Mouse (Mus musculus): ENCODE data around the gene Oprm1.

Oprm1 gene

GRCm38 (mm10) chr10:6890348-6891009 lies 132.2 kb downstream of the Oprm1 start:
- DNase-seq (ENCODE audit: low read depth, low spot score): no peak

- DNase-seq (ENCODE audit: low read depth, low spot score): no peak
Observed at GRCm38 (mm10) chr10:6895796-6896195, 137.5 kb downstream of the Oprm1 start.

DNA sequence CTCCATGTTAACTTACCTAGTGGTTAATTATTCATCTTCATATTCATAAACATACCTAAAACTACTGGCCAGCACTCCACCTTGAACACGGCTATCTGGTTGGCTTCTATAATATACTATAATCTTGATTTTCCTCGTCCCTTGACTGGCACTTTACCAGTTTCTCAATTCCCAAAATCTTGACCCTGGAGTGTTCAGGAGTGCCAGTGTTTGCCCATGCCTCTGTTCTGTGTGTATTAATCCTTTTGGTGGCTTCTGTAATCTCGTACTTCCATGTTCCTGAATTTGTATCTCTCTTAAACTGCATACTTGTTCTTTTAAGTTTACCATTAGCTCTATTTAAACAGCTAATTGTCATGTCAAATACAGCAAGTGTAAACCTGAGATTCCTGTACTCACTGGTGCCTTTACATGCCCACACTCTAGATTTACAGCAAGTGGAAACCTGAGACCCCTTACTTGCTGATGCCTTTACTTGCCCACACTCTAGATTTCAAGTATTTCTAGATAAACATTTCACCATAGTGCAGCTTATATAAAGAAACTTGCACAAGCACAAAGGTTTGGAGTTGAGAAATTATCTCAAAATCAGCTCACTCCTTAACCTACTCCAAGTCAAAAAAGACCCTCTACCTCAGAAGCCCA lies 138.5 kb downstream of the Oprm1 start:
- no peak for DNase-seq (ENCODE audit: low read depth, low spot score)

GRCm38 (mm10) chr10:6900126-6900525 lies 141.8 kb downstream of the Oprm1 start:
- DNase-seq (ENCODE audit: low read depth, low spot score): no peak

DNA sequence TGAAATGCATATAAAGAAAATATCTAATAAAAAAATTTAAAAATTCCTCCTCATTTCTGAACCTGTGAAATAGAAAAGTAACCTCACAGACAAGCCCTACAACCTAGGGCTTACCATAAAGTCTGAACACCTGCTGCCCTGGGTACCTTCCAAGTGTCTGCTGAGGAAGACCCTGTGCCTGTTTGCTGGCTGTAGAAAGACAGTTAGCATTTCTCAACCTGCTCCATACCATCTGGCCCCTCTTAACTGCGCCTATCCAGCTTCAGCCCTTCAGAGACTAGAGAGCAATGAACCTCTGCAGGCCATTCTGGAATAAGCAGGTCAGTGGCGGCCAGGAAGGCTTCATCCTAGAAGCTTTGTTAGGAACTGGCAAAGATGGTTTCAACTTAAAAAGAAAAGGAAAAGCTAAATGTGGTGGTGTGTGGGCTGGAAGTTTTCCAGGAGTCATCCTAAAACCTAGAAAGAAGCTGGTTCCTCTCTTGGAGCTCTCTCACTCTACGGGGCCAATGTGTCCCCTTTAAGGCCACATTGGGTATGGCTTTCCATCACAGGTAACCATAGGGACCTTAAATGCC lies 143.6 kb downstream of the Oprm1 start:
- DNase-seq (ENCODE audit: low read depth, low spot score): no peak

DNA sequence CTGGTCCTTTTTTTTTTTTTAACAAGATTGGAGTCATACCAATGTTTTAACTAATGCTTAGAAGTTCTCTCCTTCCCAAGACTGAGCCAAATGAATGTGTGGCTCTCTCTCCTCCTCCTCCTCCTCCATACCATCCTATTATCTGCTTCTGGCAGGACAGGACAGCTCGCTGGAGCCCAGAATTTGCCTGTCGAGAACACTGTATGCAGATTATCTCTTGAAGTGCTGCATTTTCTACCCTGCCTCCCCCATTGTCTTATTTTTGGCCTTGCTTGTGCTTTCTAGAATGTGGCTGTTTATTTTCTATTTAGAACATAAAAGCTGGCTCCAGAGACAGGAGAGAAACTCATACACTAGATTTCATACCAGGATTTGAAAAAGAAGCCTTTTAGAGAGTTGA lies 151.5 kb downstream of the Oprm1 start:
- no peak for DNase-seq (ENCODE audit: low read depth, low spot score)

GRCm38 (mm10) chr10:6915991-6916390 lies 157.7 kb downstream of the Oprm1 start:
- DNase-seq (ENCODE audit: low read depth, low spot score): no peak

DNA sequence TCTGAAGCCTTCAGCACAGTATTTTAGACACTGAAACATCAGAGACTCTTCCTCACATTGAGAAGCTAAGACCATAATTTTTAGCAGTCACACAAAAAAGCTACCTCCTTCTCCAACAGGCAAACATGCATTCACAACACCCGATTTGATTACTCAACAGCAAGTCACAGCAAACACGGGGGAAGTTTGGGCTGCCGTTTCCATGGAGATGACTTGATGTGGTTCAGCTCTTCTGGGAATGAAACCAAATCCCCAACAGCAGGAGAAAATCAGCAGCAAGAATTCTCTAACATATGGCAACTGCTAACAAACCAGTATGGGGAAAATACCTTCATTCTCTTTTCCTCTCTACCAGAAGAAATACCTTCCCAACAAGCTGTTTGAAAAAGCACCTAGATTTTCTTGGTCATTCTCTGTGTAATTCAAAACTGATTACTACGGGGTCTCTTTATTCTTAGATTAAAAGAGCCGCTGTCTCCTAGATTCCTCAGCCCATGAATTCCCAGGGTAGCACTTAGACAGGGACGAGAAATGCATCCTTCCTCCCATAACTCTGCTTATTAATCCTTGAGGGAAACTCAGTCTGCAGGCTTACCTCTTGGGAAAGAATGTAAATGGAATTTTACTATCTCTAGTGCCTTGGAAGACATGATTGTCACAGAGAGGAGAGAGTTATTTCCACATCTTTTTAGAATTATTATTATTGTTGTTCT lies 158.4 kb downstream of the Oprm1 start:
- no peak for DNase-seq (ENCODE audit: low read depth, low spot score)

GRCm38 (mm10) chr10:6926724-6927123 lies 168.4 kb downstream of the Oprm1 start:
- no peak for DNase-seq (ENCODE audit: low read depth, low spot score)

DNA sequence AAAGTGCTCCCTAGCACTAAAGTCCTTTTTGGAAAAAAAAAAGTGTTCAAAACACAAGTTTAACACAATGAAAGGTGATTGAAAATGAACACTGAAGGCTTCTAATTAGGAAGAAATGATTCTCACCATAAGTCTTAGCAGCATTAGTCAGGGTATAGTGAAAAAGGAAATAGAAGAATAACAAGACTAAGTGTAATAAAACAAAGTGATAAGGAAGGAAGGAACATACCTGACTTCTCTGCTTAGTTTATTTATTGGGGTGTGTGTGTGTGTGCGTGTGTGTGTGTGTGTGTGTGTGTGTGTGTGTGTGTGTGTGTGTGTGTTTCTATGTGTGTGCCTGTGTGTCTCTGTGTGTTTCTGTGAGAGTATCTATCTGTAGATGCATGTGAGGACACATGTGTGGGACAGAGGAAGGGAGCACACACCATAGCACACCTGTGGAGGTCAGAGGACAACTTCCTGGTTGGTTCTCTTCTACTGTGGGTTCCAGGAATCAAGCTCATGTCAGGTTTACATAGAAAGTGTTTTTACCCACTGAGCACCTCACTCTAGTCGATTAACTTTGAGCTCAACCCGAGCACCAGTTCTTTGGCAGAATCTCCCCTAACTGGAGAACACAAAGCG lies 169.4 kb downstream of the Oprm1 start:
- DNase-seq (ENCODE audit: low read depth, low spot score): peak; percentile 34

- no peak for DNase-seq (ENCODE audit: low read depth, low spot score)
Observed at GRCm38 (mm10) chr10:6928905-6929304, 170.6 kb downstream of the Oprm1 start.

- no peak for DNase-seq (ENCODE audit: low read depth, low spot score)
Observed at GRCm38 (mm10) chr10:6930398-6930797, 172.1 kb downstream of the Oprm1 start.

DNA sequence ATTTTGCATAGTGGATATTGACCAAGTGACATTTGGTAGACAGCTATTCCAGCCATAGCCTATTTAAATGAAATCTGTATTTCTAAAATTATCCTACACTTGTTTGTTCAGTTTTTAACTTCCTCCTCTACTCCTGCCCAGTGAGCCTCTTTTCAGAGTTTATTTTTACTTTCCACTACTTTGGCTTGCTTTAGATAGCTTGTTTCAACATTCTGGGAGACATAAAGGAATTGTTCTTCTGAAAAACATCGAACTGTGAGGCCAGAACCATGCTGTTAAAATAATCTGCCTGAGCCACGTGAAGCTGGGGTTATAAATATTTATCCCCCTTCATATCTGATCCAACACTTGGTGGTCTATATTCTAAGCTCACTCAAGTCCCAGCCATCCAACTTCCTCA lies 172.6 kb downstream of the Oprm1 start:
- DNase-seq (ENCODE audit: low read depth, low spot score): no peak

DNA sequence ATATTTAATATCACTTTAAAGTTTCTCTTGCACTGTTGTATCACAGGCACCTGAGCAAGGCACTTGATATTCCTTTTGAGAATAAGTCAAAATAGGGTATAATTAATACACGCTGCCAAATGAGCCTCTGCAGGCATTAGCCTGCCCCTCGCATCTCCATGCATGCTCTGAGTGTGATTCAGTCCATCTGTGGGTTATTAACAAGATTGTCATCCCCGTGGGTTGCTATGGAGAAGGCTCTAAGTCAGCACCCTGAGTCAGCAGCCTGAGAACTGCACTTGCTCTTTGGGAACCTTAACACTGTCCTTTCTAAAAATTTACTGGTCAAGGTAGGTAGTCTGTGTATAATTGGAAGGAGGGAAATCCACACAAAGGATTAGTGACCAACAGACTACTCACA lies 176.5 kb downstream of the Oprm1 start:
- DNase-seq (ENCODE audit: low read depth, low spot score): no peak

- DNase-seq (ENCODE audit: low read depth, low spot score): no peak
Observed at GRCm38 (mm10) chr10:6936671-6937425, 178.5 kb downstream of the Oprm1 start.

DNA sequence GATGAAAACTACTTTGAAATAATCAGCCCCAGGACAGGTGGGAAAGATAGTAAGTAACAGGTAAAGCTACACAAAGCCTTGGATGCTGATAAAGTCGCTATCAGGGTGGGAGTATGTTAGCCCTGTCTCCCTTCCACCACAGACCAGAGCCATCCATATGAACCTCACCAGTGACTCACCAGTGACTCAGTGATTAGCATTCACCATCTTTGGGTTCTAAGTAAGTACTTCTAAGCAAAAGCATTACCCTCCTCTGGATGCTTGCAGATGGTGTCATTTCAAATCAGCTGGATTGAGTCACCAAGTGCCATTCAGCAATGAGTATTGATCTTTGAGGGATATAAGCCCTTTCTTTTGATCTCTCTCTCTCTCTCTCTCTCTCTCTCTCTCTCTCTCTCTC lies 194.8 kb downstream of the Oprm1 start:
- no peak for DNase-seq (ENCODE audit: low read depth, low spot score)

- peak; percentile 49 for DNase-seq (ENCODE audit: low read depth, low spot score)
Observed at GRCm38 (mm10) chr10:6954533-6954932, 196.2 kb downstream of the Oprm1 start.

DNA sequence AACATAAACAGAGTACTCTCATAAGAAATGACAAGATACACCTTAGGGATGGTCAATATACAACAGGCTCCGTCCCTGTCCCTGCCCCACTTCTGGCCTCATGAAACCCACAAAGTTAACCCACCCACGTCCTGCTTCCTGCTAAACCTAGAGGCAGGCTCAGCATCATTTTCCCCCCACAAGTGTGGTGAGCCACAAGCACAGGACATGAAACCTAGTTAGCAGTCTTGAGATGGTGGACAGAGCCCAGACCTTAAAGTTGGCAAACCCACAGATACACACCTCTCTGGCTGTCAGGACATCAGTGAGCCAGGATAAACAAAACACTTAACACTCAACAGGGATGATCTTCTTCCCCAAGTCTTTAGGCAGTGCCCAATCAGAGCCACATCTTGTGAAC lies 198.1 kb downstream of the Oprm1 start:
- peak; percentile 38 for DNase-seq (ENCODE audit: low read depth, low spot score)

DNA sequence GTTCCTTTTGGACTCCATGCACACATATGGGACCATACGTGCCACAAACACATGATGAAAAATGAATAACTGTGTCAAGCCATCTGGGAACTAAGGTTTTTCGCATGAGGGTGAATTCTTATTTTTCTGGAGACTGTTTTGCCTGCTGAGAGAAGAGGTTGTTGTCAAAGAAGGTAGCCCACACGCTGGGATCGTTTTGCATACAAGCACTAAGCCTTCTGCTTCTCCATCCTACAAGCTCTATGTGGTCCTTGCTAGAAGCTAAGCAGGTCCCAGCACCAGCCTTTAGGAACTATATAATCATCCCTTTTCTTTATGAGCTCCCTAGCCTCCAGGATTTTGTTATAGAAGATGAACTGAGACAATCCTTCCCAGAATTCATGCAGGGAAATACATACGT lies 200.5 kb downstream of the Oprm1 start:
- DNase-seq (ENCODE audit: low read depth, low spot score): no peak

DNA sequence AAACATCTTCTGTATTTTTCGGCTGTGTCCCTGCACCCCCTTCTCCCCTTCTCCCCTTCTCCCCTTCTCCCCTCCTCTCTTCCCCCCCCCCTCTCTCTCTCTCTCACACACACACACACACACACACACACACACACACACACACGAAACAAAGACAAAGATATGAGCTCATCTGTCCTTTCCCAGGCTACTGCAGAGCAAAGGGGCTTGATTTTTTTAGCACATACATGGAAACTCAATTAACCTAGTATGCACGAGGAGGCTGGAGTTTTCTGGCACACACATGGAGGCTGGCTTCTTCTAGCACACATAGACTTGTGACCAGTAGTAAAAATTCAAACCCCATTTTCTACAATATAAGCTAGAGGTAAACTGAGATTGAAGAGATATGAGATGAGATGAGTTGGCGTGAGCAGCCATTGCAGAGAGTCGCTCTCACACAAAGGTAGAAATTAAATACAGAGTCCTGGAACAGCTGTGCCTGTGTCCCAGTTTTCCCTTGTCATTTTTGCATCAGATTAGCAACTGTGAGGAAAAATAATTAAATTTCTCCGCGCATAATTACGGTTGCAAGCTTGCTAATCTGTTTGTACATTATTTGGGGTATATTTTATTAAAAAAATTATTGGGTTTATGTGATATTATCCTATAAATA lies 209.4 kb downstream of the Oprm1 start:
- no peak for DNase-seq (ENCODE audit: low read depth, low spot score)

- DNase-seq (ENCODE audit: low read depth, low spot score): no peak
Observed at GRCm38 (mm10) chr10:6968334-6968733, 210.0 kb downstream of the Oprm1 start.
